Mouse (Mus musculus): ENCODE data around the gene Fbxo36.

DNA sequence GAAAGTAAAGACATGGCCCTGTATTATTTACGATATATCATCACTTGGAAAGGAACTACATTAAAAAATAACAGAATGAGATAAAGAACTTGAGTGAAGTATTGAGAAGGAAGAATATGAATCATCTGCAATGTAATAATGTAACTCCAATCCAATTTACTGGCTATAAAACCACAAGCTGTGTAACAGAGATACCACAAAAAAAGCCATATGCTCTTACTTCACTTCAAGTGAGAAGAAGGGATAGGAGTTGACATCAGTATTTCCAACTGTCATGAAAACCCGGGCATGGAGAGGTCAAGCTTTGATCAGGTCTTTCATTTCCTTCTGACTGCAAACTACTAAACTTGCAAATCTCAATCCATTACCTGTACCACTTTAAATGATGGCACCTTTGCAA is 48.2 kb upstream of the Fbxo36 start:
- no peak for TF ChIP-seq GATA1 (IDR thresholded peaks at IDR 0.05; ENCODE audit: borderline replicate concordance, low read length)
- TF ChIP-seq FLI1 (IDR thresholded peaks at IDR 0.05; ENCODE audit: low read length) = no peak
